Mouse (Mus musculus): ENCODE measurements around the gene Fry. TPM values are rescaled to one million over a fixed set of nuclear protein-coding genes. Genes with fewer than 3 reads are reported as not detected.

Fry gene
- polyA plus RNA-seq, 1 experiment: 8.8 TPM

- 85% methylated on average over 6 of the region's 6 CpGs for WGBS
- no peak for DNase-seq (ENCODE audit: low read depth, low spot score)
Measured at GRCm38 (mm10) chr5:150362241-150362640, 243.8 kb downstream of the Fry start.

- 86% methylated on average over 3 of the region's 3 CpGs for WGBS
- no peak for DNase-seq (ENCODE audit: low read depth, low spot score)
Measured at GRCm38 (mm10) chr5:150364621-150365020, 246.2 kb downstream of the Fry start.

GRCm38 (mm10) chr5:150367027-150367426, 248.6 kb downstream of the Fry start:
- no peak for DNase-seq (ENCODE audit: low read depth, low spot score)
- WGBS: 89% methylated on average over 4 of the region's 4 CpGs

GRCm38 (mm10) chr5:150370291-150370690, 251.8 kb downstream of the Fry start:
- DNase-seq (ENCODE audit: low read depth, low spot score): no peak
- WGBS: 69% methylated on average over 6 of the region's 6 CpGs

- no peak for DNase-seq (ENCODE audit: low read depth, low spot score)
Measured at GRCm38 (mm10) chr5:150370895-150371294, 252.4 kb downstream of the Fry start.

- no peak for DNase-seq (ENCODE audit: low read depth, low spot score)
- 91% methylated on average over 3 of the region's 3 CpGs for WGBS
Measured at GRCm38 (mm10) chr5:150372956-150373355, 254.5 kb downstream of the Fry start.

GRCm38 (mm10) chr5:150374778-150375559, 256.5 kb downstream of the Fry start:
- WGBS: 61% methylated on average over 8 of the region's 8 CpGs
- DNase-seq (ENCODE audit: low read depth, low spot score): no peak

- no peak for DNase-seq (ENCODE audit: low read depth, low spot score)
- WGBS: 85% methylated on average over 18 of the region's 18 CpGs
Measured at GRCm38 (mm10) chr5:150378586-150378985, 260.1 kb downstream of the Fry start.

GRCm38 (mm10) chr5:150380767-150381166, 262.3 kb downstream of the Fry start:
- no peak for DNase-seq (ENCODE audit: low read depth, low spot score)
- 95% methylated on average over 10 of the region's 10 CpGs for WGBS

- DNase-seq (ENCODE audit: low read depth, low spot score): no peak
- WGBS: 79% methylated on average over 5 of the region's 5 CpGs
Measured at GRCm38 (mm10) chr5:150382411-150382810, 264.0 kb downstream of the Fry start.

- no peak for DNase-seq (ENCODE audit: low read depth, low spot score)
- WGBS: 49% methylated on average over 17 of the region's 17 CpGs
Measured at GRCm38 (mm10) chr5:150384272-150385215, 266.1 kb downstream of the Fry start.

- WGBS: 69% methylated on average over 7 of the region's 7 CpGs
- DNase-seq (ENCODE audit: low read depth, low spot score): no peak
Measured at GRCm38 (mm10) chr5:150385224-150385623, 266.8 kb downstream of the Fry start.

GRCm38 (mm10) chr5:150388623-150389022, 270.2 kb downstream of the Fry start:
- WGBS: 89% methylated on average over 12 of the region's 12 CpGs
- no peak for DNase-seq (ENCODE audit: low read depth, low spot score)

- WGBS: 63% methylated on average over 10 of the region's 10 CpGs
- no peak for DNase-seq (ENCODE audit: low read depth, low spot score)
Measured at GRCm38 (mm10) chr5:150389589-150390377, 271.3 kb downstream of the Fry start.

- 74% methylated on average over 7 of the region's 7 CpGs for WGBS
- DNase-seq (ENCODE audit: low read depth, low spot score): no peak
Measured at GRCm38 (mm10) chr5:150390422-150390821, 272.0 kb downstream of the Fry start.

- WGBS: 99% methylated on average over 6 of the region's 6 CpGs
- DNase-seq (ENCODE audit: low read depth, low spot score): no peak
Measured at GRCm38 (mm10) chr5:150394645-150395044, 276.2 kb downstream of the Fry start.

- no peak for DNase-seq (ENCODE audit: low read depth, low spot score)
- WGBS: 56% methylated on average over 13 of the region's 13 CpGs
Measured at GRCm38 (mm10) chr5:150402832-150403447, 284.5 kb downstream of the Fry start.

- DNase-seq (ENCODE audit: low read depth, low spot score): no peak
- WGBS: 73% methylated on average over 8 of the region's 8 CpGs
Measured at GRCm38 (mm10) chr5:150404867-150405266, 286.4 kb downstream of the Fry start.

- 71% methylated on average over 8 of the region's 8 CpGs for WGBS
- DNase-seq (ENCODE audit: low read depth, low spot score): no peak
Measured at GRCm38 (mm10) chr5:150408979-150409378, 290.5 kb downstream of the Fry start.

All from large intestine, adult 2 months (tissue).